Mouse (Mus musculus): Measurements from ENCODE around the gene Synpr. TPM values are rescaled to one million over a fixed set of nuclear protein-coding genes. Genes with fewer than 3 reads are reported as not detected.

Synpr gene
- polyA plus RNA-seq, 1 experiment from 2014 or later, result 0.06 TPM

DNA sequence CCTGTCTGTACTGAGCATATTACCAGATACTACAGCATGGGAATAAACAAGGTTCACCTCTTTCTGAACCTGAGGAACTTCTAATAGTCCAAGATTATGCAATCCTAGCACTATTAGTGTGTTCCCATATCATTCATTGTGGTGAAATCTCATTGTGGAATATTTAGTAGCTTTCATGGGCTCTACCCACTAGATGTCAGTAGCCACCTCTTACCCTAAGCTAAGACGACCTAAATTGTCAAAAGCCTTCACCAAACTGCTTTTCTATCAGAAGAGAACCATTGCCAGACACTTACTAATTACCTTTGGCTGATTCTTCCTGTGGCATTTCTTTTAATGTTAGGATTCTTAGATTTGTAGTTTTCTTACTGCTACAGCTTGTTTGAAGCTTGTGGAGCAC lies 174.8 kb downstream of the Synpr start:
- no peak for ATAC-seq (ENCODE audit: low read depth)
- H3K36me3 ChIP-seq (ENCODE audit: control insufficient read depth, insufficient read depth), result no peaks in the 10 kb centered on the region
- H3K4me2 ChIP-seq (ENCODE audit: low read depth, low read length), result no peak overlapping the region
- no peaks in the 10 kb centered on the region for H3K27me3 ChIP-seq (ENCODE audit: control insufficient read depth, insufficient read depth, low read depth, low read length)
- no peak overlapping the region for H3K9ac ChIP-seq (ENCODE audit: low read depth, low read length)
- H3K27ac ChIP-seq (ENCODE audit: low read length), result no peak overlapping the region
- H3K4me3 ChIP-seq (ENCODE audit: low read depth, low read length), result no peak overlapping the region
- 9% methylated on average over 1 of the region's 1 CpGs for WGBS (ENCODE audit: insufficient replicate concordance)
- no peaks in the 10 kb centered on the region for H3K9me3 ChIP-seq (replicated peaks; ENCODE audit: control insufficient read depth, low read length)
- no peaks in the 10 kb centered on the region for H3K4me1 ChIP-seq (ENCODE audit: control insufficient read depth, low read depth, low read length)

DNA sequence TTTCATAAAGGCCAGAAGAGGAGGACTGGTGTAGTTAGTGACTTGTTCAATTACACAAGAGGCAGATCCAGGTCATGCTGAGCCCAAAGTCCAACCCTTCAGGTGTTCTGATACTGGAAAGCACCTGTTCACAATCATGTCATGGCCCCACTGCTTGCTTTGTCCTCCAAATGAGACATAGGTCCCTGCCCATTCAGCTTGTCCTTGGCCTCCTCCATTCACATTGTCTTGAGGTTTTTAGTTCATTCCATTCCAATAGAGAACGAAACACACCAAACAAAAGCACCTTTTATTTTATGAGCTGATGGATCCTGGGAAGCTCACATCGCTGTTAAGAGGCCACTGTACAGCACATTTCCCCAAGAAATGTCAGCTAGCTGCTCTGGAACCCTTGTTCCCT lies 184.6 kb downstream of the Synpr start:
- H3K4me3 ChIP-seq (ENCODE audit: low read depth, low read length), result no peak overlapping the region
- ATAC-seq (ENCODE audit: low read depth), result no peak
- no peaks in the 10 kb centered on the region for H3K4me1 ChIP-seq (ENCODE audit: control insufficient read depth, low read depth, low read length)
- 44% methylated on average over 2 of the region's 2 CpGs for WGBS (ENCODE audit: insufficient replicate concordance)
- H3K27ac ChIP-seq (ENCODE audit: low read length), result no peak overlapping the region
- H3K9ac ChIP-seq (ENCODE audit: low read depth, low read length), result no peak overlapping the region
- H3K9me3 ChIP-seq (replicated peaks; ENCODE audit: control insufficient read depth, low read length), result no peaks in the 10 kb centered on the region
- H3K36me3 ChIP-seq (ENCODE audit: control insufficient read depth, insufficient read depth), result no peaks in the 10 kb centered on the region
- H3K27me3 ChIP-seq (ENCODE audit: control insufficient read depth, insufficient read depth, low read depth, low read length), result no peaks in the 10 kb centered on the region
- no peak overlapping the region for H3K4me2 ChIP-seq (ENCODE audit: low read depth, low read length)

DNA sequence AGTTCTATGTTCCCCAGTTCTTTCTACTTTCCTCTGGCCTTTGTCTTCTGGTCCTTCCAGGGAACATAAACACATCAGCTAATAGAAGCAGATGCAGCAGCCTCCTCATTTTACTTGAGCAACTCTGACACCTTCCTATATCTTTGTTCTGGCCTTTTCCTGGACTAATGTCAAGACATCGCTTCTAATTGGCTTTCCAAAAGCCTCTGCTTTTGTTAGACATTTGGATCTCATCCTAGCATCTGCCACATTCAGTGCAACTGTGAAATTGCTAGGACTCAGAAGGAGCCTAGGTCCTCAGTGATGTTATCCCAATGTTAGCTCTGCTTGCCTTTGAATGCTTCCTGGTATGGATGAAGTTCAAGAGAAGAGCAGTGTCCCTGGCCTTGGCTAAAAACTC lies 193.2 kb downstream of the Synpr start:
- no peaks in the 10 kb centered on the region for H3K4me1 ChIP-seq (ENCODE audit: control insufficient read depth, low read depth, low read length)
- ATAC-seq (ENCODE audit: low read depth), result no peak
- 48% methylated on average over 1 of the region's 1 CpGs for WGBS (ENCODE audit: insufficient replicate concordance)
- no peak overlapping the region for H3K9ac ChIP-seq (ENCODE audit: low read depth, low read length)
- H3K27me3 ChIP-seq (ENCODE audit: control insufficient read depth, insufficient read depth, low read depth, low read length), result no peaks in the 10 kb centered on the region
- no peaks in the 10 kb centered on the region for H3K9me3 ChIP-seq (replicated peaks; ENCODE audit: control insufficient read depth, low read length)
- no peak overlapping the region for H3K4me3 ChIP-seq (ENCODE audit: low read depth, low read length)
- no peak overlapping the region for H3K27ac ChIP-seq (ENCODE audit: low read length)
- H3K4me2 ChIP-seq (ENCODE audit: low read depth, low read length), result no peak overlapping the region
- no peaks in the 10 kb centered on the region for H3K36me3 ChIP-seq (ENCODE audit: control insufficient read depth, insufficient read depth)

DNA sequence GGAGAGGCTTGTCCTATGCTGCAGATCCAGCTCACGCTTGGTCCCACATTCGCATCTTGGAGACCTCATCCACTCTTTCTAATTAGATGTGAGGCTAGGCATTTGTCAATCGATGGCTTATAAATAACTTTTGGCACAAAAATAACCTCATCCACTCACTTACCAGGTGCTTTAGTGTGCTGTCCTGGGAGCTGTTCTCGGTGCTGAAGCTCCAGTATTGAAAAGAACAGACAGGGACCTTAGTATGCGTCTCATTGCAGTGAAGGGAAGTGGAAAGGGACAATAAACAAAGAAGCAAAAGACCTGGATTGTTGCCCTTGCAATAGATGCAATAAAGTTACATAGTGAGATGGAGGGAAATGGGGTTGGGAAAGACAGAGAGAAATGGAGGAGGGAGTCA lies 220.8 kb downstream of the Synpr start:
- Histone ChIP-seq H3K4me2 (ENCODE audit: low read depth, low read length) (no peak overlapping the region), H3K36me3 (ENCODE audit: control insufficient read depth, insufficient read depth) (no peaks in the 10 kb centered on the region), H3K4me1 (ENCODE audit: control insufficient read depth, low read depth, low read length) (no peaks in the 10 kb centered on the region), H3K27ac (ENCODE audit: low read length) (no peak overlapping the region), H3K9me3 (replicated peaks; ENCODE audit: control insufficient read depth, low read length) (no peaks in the 10 kb centered on the region), H3K27me3 (ENCODE audit: control insufficient read depth, insufficient read depth, low read depth, low read length) (no peaks in the 10 kb centered on the region), H3K9ac (ENCODE audit: low read depth, low read length) (no peak overlapping the region), H3K4me3 (ENCODE audit: low read depth, low read length) (no peak overlapping the region)
- no peak for ATAC-seq (ENCODE audit: low read depth)
- 38% methylated on average over 5 of the region's 5 CpGs for WGBS (ENCODE audit: insufficient replicate concordance)

DNA sequence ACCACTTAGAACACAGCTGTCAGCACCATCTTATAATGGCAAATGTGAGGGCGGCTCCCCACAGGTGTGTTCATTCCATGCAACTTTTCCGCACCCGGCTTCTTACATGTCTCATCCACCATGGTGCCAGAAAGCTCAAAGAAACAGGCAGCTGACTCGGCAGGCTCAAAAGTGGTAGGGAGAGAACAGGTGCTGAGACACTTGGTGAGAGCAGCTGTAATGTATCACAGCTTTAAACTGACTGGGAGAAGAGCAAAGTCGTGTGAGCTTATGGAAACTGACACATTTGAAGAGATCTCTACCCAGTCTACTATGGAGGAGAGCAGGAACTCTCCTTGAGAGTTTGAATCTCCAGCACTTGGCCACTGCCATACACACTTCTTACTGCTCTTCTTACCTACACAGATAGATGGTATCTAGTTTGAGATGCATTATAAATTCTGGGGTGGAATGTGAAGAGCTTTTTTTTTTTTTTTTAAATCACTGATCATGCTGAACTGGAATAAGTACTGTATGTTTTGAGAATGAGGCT lies 234.1 kb downstream of the Synpr start:
- Histone ChIP-seq H3K27me3 (ENCODE audit: control insufficient read depth, insufficient read depth, low read depth, low read length) (no peaks in the 10 kb centered on the region), H3K27ac (ENCODE audit: low read length) (no peak overlapping the region), H3K9me3 (replicated peaks; ENCODE audit: control insufficient read depth, low read length) (no peaks in the 10 kb centered on the region), H3K9ac (ENCODE audit: low read depth, low read length) (no peak overlapping the region), H3K4me2 (ENCODE audit: low read depth, low read length) (no peak overlapping the region), H3K4me3 (ENCODE audit: low read depth, low read length) (no peak overlapping the region), H3K36me3 (ENCODE audit: control insufficient read depth, insufficient read depth) (no peaks in the 10 kb centered on the region), H3K4me1 (ENCODE audit: control insufficient read depth, low read depth, low read length) (no peaks in the 10 kb centered on the region)
- no peak for ATAC-seq (ENCODE audit: low read depth)
- 65% methylated on average over 5 of the region's 5 CpGs for WGBS (ENCODE audit: insufficient replicate concordance)

DNA sequence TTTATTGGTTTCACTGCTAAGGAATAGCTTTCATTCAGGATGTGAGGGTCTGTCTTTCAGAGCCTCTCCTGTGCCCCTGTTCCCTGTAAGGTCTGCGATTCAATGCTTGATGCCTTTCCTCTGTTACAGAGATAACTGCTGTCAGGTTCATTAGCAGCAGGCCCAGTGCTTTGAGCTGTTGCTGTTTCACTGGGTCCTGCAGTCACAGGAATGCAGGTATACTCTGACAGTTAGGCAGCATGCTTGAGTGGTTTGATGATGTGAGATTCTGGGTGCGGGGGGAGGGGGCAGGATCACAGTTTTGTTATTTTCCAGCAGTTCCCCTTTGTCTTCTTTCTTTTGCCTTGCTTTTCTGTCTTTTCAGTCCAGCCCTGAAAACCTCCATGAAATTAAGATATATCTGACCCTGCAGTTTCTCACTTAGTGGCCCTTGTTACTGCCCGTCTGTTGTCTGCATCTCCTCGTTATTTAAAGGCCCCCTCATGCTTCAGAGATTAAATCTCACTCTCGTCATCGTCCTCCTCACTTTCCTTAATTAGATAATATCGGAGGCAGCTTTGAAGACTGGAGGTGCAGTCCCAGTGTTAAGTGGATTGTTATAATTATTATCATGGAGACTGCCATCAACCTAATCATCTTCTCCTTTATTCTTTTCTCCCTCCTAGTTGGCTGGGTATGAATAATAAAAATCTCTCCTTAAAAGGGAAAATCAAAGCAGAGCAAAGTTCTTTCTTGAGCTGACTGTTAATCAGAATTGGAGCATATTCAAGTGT lies 234.8 kb downstream of the Synpr start:
- Histone ChIP-seq H3K4me1 (ENCODE audit: control insufficient read depth, low read depth, low read length) (no peaks in the 10 kb centered on the region), H3K27me3 (ENCODE audit: control insufficient read depth, insufficient read depth, low read depth, low read length) (no peaks in the 10 kb centered on the region), H3K9ac (ENCODE audit: low read depth, low read length) (no peak overlapping the region), H3K36me3 (ENCODE audit: control insufficient read depth, insufficient read depth) (no peaks in the 10 kb centered on the region), H3K4me3 (ENCODE audit: low read depth, low read length) (no peak overlapping the region), H3K27ac (ENCODE audit: low read length) (no peak overlapping the region), H3K9me3 (replicated peaks; ENCODE audit: control insufficient read depth, low read length) (no peaks in the 10 kb centered on the region), H3K4me2 (ENCODE audit: low read depth, low read length) (no peak overlapping the region)
- no peak for ATAC-seq (ENCODE audit: low read depth)
- WGBS (ENCODE audit: insufficient replicate concordance), result 63% methylated on average over 7 of the region's 7 CpGs

DNA sequence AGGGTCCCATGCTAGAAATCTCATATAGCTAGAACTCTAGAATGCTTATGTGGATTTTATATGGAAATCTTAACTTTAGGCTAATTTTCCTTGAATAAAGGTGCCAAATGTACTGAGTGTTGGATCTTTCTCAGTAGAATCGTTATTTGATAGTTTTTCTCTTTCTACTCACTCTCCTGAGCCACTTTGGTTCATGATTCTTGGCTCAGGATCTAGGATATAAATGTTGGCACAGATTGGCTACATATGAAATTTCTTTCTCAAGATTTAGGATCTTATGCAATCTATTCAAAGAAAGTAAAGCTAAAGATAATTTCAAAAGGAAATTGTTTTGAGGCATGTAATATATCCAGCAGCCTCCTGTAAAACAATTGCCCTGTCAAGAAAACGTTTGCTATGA lies 263.2 kb downstream of the Synpr start:
- Histone ChIP-seq H3K4me1 (ENCODE audit: control insufficient read depth, low read depth, low read length) (no peaks in the 10 kb centered on the region), H3K4me2 (ENCODE audit: low read depth, low read length) (no peak overlapping the region), H3K36me3 (ENCODE audit: control insufficient read depth, insufficient read depth) (no peaks in the 10 kb centered on the region), H3K9me3 (replicated peaks; ENCODE audit: control insufficient read depth, low read length) (no peaks in the 10 kb centered on the region), H3K4me3 (ENCODE audit: low read depth, low read length) (no peak overlapping the region), H3K9ac (ENCODE audit: low read depth, low read length) (no peak overlapping the region), H3K27ac (ENCODE audit: low read length) (no peak overlapping the region), H3K27me3 (ENCODE audit: control insufficient read depth, insufficient read depth, low read depth, low read length) (no peaks in the 10 kb centered on the region)
- WGBS (ENCODE audit: insufficient replicate concordance), result 19% methylated on average over 2 of the region's 2 CpGs
- ATAC-seq (ENCODE audit: low read depth), result no peak

DNA sequence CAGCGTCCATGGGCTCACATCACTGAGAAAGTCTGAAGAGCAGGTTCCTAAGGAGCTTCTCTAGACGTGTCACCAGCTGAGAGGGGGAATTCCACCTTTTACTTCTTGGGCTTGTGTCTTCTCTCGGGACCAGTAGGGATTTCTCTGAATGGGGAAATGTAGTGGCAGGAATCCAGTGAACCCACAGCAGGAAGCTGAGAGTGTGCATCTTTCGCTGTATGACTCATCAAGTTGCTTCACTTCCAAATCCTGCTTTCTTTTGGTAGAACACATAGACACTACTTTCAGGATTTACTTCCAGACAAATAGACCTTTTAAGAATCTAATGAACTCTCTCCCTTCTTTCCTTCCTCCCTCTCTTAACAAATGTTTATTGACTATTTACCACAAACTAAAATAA lies 266.6 kb downstream of the Synpr start:
- Histone ChIP-seq H3K27me3 (ENCODE audit: control insufficient read depth, insufficient read depth, low read depth, low read length) (no peaks in the 10 kb centered on the region), H3K27ac (ENCODE audit: low read length) (no peak overlapping the region), H3K36me3 (ENCODE audit: control insufficient read depth, insufficient read depth) (no peaks in the 10 kb centered on the region), H3K9ac (ENCODE audit: low read depth, low read length) (no peak overlapping the region), H3K4me1 (ENCODE audit: control insufficient read depth, low read depth, low read length) (no peaks in the 10 kb centered on the region), H3K9me3 (replicated peaks; ENCODE audit: control insufficient read depth, low read length) (no peaks in the 10 kb centered on the region), H3K4me2 (ENCODE audit: low read depth, low read length) (no peak overlapping the region), H3K4me3 (ENCODE audit: low read depth, low read length) (no peak overlapping the region)
- ATAC-seq (ENCODE audit: low read depth), result no peak
- WGBS (ENCODE audit: insufficient replicate concordance), result 37% methylated on average over 4 of the region's 4 CpGs

DNA sequence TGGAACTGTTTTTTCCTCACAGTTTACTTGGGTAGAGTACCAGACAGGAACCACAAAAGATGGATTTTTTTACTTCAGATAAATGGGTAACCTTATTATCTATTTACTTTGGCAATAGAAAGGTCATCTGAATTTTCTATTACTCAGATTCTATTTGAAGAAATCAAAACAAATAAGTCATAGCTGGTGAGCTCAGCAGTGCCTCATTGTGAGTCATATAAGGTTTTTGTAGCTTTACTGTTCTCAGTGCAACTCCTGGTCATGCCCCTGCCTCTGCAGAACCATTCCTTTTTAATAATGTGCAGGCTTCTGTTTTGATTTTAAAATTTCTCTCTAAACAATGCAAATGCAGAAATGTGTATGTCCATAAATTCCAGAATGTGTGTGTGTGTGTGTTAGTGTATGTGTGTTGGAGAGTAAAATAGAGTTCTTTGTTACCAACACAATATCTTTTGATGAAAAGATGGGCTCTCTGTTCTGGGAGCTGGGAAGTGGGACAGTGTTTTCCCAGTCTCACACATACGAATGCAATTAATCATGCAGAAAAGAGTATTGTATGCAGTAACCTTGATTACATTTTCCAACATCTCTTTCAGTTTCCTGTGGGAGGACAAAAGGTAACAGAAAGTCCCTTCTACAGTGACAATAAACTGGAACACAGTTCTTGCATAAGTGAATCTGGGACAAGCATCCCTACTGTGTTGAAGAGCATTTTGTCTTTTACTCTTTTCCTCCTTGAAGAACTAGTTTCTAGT lies 269.2 kb downstream of the Synpr start:
- ATAC-seq (ENCODE audit: low read depth), result no peak
- H3K4me2 ChIP-seq (ENCODE audit: low read depth, low read length), result no peak overlapping the region
- H3K9me3 ChIP-seq (replicated peaks; ENCODE audit: control insufficient read depth, low read length), result no peaks in the 10 kb centered on the region
- no peak overlapping the region for H3K4me3 ChIP-seq (ENCODE audit: low read depth, low read length)
- H3K27ac ChIP-seq (ENCODE audit: low read length), result no peak overlapping the region
- H3K27me3 ChIP-seq (ENCODE audit: control insufficient read depth, insufficient read depth, low read depth, low read length), result no peaks in the 10 kb centered on the region
- H3K4me1 ChIP-seq (ENCODE audit: control insufficient read depth, low read depth, low read length), result no peaks in the 10 kb centered on the region
- 29% methylated on average over 1 of the region's 1 CpGs for WGBS (ENCODE audit: insufficient replicate concordance)
- no peak overlapping the region for H3K9ac ChIP-seq (ENCODE audit: low read depth, low read length)
- H3K36me3 ChIP-seq (ENCODE audit: control insufficient read depth, insufficient read depth), result no peaks in the 10 kb centered on the region
